Mouse (Mus musculus): ENCODE measurements around the gene Hc.

The Hc gene

DNA sequence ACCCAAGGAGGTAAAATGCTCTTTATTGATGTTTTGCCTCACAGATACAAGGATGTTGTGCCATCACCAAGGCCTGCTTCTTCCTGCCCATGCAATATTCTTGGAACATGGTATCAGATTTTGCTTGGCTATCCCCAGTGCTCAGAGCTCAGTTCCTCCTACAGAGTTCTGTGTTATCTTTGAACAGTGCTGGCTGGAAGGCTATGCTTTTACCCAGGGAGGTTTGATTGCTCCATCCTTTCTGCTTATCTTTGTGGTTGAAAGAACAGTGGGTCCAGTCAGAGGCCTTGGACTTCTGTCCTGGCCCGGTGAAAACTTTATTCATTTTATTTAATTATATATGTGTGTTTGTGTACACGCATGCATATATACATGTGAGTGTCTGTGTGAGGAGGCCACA lies 83.0 kb downstream of the Hc start:
- ATAC-seq (ENCODE audit: low TSS enrichment) = no peak

DNA sequence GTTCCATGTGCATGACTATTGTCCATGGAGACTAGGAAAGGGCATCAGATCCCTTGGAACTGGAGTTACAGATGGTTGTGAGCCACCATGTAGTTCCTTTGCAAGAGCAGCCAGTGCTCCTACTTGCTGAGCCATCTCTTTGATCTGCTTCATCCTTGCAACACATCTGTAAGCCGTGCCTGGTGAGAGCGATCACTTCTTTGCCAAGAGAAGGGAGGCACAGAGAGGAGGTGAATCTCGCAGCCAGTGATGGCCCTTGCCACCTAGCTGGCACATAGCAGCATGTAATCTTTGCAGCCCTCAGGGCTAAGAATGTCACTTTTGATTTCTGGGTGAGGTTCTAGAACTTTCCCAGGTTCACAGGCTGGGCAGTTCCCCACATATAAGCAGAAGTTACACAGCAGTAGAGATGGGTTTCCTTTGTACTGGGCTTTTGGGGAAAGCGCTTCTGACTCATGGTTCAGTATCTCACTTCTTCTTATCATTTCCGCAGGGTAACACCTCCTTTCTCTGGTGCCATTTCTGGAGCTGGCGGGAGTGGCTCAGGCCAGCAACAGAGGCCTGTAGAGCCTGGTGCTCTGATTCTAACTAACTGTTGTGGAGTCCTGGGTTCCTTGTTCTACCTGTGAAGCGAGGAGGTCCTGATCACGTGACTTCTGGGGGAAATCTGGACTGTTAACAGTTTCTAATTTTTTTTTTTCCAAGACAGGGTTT lies 84.1 kb downstream of the Hc start:
- ATAC-seq (ENCODE audit: low TSS enrichment) = no peak

DNA sequence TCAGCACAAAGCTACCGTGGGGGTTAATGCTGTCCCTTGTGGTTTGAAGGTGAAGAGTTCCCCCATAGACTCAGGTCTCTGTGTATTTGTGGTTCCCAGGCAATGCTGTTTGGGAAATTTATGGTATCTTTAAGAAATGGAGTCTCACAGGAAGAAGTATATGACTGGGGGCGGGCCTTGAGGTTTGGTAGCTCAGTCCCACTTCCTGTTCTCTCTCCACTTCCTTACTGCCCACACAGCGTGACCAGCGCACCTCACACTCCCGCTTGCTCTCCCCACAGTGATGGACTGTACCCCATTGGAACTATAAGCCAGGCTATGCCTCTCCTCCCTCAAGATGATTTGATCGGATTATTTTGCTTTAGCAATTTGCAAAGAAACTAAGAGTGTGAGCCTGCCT lies 84.8 kb downstream of the Hc start:
- ATAC-seq (ENCODE audit: low TSS enrichment) = no peak

DNA sequence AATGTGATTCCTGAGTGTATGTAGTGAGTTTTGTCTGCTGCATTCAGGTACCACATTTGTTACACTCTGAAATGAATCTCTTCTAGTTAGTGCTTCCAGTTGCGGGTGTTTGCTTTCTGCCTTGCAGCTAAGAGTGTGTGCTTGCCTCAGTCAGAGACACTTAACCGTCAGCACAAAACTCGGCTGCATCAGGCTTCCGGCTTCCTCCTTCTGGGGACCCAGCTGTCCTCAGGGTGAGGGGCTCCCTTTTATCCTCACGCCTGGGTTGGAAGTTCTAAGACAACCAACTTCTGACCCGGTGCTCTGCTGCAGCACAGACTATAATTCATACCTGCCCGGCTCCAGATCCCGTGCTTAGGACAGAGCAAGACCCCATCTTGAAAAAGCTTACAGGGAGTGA lies 88.2 kb downstream of the Hc start:
- no peak for ATAC-seq (ENCODE audit: low TSS enrichment)

DNA sequence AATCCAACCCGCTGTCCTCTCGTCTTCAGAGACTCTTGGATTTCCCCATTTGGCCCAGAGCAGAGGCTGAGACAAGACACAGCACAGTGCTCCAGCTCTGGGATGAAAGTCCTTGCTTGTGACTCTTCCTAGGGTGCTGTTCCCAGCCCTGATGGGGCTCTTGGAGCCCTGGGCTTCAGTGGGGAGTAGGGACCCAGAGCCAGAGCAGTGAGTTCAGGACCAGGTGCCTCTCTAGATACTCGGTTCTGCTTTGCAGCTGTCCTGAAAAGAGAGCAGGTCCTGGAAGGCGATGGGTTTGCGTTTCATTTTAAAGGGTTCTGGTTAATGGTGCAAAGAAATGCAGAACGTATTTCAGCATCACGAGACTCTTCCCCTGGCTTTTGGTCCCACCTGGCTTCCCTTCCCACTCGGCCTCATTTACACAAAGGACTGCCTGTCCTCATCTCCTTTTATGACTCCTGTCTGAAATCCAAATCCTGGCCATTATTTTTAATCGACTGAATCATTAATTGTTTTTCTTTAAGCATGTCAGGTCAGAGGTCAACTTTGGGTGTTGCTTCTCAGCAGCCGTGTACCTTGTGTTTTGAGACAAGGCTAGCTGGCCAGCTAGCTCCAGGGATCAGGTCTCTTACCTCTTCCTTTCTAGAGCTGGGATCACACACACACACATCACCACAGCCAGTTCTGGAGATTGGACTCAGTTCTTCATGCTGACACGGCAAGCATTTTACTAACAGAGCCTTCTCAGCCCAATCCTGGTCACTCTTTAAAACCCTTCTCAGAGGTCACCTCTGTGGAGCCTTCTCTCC lies 90.0 kb downstream of the Hc start:
- ATAC-seq (ENCODE audit: low TSS enrichment) = no peak

GRCm38 (mm10) chr2:34970092-34970750 lies 91.0 kb downstream of the Hc start:
- ATAC-seq (ENCODE audit: low TSS enrichment) = no peak

DNA sequence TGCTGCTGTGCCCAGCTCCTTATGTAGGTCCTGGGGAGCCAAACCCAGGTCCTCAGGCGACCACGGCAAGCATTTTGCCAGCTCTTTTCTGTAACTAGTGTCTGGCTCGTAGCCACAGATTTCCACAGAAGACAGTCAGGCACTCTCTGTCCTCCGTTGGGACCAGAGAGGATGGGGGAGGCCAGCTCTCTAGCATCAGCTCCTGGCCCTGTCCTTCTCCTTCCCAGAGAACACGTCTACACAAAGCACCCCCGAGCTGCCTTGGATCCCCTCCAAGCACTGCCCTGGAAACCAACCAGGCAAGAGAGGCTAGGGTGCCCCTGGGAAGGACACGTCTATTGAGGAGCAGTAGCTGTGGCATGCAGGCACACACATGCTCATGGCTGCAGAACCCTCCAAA lies 92.1 kb downstream of the Hc start:
- no peak for ATAC-seq (ENCODE audit: low TSS enrichment)

DNA sequence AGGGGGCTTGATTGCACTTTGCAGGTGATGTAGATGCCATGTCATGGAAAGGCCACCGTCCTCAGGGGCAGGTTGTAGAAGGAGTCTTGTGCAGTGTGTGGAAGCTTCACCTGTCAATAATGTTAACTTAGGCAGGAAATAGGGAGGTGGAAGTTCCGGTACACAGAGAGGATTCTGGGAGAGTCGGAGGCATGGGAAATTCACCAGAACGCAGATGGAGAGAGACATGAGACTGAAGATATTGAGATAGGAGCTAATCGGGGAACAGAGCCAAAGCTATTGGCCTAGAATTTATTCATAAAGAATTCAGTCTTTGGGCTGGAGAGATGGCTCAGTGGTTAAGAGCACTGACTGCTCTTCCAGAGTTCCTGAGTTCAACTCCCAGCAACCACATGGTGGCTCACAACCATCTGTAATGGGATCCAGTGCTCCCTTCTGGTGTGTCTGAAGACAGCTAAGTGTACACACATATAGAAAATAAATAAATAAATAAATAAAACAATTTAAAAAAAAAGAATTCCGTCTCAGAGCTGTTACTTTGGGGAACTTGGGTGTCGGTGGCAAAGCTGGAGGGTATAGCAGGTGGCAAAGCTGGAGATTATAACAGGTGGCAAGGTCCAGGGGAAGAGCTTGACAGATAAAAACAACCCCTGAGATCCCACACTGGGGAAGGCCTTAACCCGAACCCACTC lies 94.8 kb downstream of the Hc start:
- ATAC-seq (ENCODE audit: low TSS enrichment) = no peak

DNA sequence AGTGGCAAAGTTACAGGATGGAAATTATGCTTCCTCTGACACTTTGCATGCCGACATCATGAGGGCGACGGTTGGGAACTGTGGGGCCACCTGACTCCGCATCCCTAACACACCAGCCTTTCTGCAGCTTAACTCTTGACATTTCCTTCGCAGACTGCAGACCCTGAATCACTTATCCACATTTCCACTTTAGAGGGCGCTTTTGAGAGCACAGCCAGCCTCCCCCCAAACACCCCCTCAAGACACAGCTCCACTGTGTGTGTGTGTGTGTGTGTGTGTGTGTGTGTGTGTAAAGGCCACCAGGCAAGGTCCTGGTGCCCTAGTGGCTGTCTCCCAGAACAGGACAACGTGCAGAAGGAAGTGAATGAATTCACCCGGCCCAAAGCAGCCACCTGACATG lies 95.4 kb downstream of the Hc start:
- ATAC-seq (ENCODE audit: low TSS enrichment) = no peak

GRCm38 (mm10) chr2:34965293-34965692 lies 95.9 kb downstream of the Hc start:
- no peak for ATAC-seq (ENCODE audit: low TSS enrichment)

GRCm38 (mm10) chr2:34964651-34965050 lies 96.6 kb downstream of the Hc start:
- ATAC-seq (ENCODE audit: low TSS enrichment) = no peak

DNA sequence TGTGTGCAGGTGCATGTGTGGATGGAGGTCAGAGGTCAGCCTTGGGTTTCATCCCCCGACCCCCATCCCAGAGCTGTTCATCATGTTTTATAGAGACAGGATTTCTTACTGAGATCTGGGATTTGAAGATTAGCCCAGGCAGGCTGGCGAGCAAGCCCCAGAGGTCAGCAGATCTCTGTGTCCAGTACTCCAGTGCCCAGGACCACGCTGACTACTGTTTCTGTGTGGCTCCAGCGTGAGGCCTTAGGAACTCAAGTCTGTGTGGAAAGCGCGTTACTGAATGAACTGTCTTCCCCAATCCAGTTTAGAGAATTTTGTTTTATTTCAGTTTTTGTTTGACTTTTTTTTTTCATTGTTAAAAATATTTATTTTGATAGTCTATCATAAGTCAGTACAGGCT lies 97.0 kb downstream of the Hc start:
- ATAC-seq (ENCODE audit: low TSS enrichment) = no peak

- ATAC-seq (ENCODE audit: low TSS enrichment) = no peak
Measured at GRCm38 (mm10) chr2:34963371-34963956, 97.8 kb downstream of the Hc start.

DNA sequence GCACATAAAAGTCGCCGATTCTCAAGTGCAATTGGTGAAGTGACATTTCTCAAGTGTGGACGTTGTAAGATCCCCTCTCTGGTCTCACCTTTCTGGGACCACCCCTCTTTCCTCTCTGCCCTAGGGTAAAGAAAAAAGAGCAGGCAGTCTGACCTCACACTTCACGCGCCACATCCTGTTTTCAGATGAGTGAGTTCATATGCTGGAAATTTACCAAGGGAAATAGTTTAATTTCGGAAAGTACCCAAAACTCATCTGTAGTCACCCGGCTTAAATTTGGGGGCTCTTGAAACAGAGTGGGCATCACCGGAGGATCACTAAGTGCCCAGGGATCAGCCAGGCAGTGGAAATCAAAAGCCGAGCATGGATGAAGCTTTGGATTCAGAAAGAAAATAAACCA lies 98.3 kb downstream of the Hc start:
- ATAC-seq (ENCODE audit: low TSS enrichment) = no peak

GRCm38 (mm10) chr2:34962211-34962610 lies 99.0 kb downstream of the Hc start:
- no peak for ATAC-seq (ENCODE audit: low TSS enrichment)

DNA sequence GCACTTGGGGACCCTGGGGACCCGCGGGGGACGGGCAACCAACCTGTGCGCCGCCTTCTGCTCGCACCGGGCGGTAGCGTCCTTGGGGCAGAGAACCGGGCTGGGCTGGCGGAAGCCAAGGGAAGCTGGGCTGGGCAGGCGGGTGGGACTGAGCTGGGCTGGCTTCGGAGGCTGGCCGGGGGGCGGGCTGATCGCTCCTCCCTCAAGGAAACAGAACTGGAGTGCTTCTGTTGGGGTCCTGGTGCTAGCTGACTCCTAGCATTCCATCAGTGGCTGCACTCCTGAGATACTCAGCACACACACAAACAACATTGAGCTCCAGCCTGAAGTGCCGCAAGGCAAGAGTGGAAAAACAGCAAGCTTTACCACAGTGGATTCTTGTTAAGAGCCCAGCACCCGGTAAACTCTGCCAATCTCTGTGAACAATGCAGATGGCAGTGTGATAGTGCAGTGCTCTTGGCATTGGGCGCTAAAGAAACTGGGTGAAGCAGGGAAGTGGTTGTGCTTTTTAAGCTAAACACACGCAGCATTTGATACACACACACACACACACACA lies 99.7 kb downstream of the Hc start, which contains the start of gene Traf1:
Gene Traf1 (minus strand): TSS at position 292 of the 556 bp plus-strand sequence.
- no peak for ATAC-seq (ENCODE audit: low TSS enrichment)

DNA sequence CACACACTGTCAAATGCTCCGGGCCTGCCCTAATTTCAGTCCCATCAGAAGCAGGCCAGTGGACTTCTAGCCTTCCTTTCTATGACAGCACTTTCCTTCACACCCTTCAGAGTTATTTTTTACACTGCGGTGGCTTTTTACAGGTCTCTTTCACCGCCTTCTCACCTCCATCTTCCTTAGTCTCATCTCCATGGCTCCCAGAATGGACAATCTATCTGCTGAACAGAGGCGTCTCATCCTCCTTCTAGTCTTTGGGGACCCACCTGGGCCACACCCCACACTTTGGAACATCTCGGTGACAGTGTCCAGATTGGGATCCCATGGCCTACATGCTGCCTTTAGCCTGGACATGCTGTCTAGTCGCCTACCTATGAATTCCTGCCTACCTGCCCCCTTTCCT lies 100.3 kb downstream of the Hc start:
- no peak for ATAC-seq (ENCODE audit: low TSS enrichment)

GRCm38 (mm10) chr2:34960466-34960865 lies 100.8 kb downstream of the Hc start:
- ATAC-seq (ENCODE audit: low TSS enrichment) = no peak

DNA sequence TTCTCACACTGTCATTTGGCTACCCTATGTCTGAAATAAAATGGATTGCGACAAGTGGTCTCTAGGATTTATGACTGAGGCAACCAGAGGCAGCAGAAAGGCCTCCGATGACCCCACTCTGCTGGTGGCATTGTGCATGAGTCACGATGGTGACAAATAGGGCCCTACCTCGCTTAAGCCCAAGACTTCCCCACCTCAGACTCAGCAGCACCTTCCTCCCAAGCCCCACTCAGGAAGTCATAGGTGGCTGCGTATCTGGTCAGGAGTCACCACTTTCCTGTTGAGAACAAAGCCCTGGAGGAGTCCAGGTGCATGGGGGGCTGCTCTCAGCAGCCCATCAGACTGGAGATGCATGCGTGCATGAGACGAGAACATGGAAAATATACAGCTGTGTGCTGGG lies 102.7 kb downstream of the Hc start:
- no peak for ATAC-seq (ENCODE audit: low TSS enrichment)

- ATAC-seq (ENCODE audit: low TSS enrichment) = no peak
Measured at GRCm38 (mm10) chr2:34958036-34958435, 103.2 kb downstream of the Hc start.

GRCm38 (mm10) chr2:34957405-34957804 lies 103.8 kb downstream of the Hc start:
- ATAC-seq (ENCODE audit: low TSS enrichment) = no peak

GRCm38 (mm10) chr2:34956941-34957340 lies 104.3 kb downstream of the Hc start:
- no peak for ATAC-seq (ENCODE audit: low TSS enrichment)

Data from frontal cortex, adult (tissue).